Mouse (Mus musculus) hindbrain, embryonic 15.5 days (tissue): ENCODE data around the gene Myom1. TPM values are rescaled to one million over a fixed set of nuclear protein-coding genes. Genes with fewer than 3 reads are reported as not detected.
A peak's percentile ranks its signal among the peaks of the same experiment; 100 is the strongest.

ENCODE experiments used
- ATAC-seq: fragments of 200-750 bp; cut with Nextera tagmentation; 2 replicates; pipeline ENCODE4 v1.8.0; 2017; ENCODE audit warnings: low read depth, moderate number of reproducible peaks, moderate TSS enrichment; ENCODE audit not compliant: low FRiP score
- H3K27ac ChIP-seq: fragments of 300-500 bp; sonication (generic); replicated peaks from 2 replicates; pipeline ENCODE4 v1.5.1; 2015; ENCODE audit warnings: mild to moderate bottlenecking, inconsistent platforms
- H3K27me3 ChIP-seq: fragments of 300-500 bp; sonication (generic); 2 replicates; pipeline ENCODE4 v1.6.1; 2015; ENCODE audit warnings: control low read depth, inconsistent platforms
- H3K36me3 ChIP-seq: fragments of 300-500 bp; sonication (generic); 2 replicates; pipeline ENCODE4 v1.6.1; 2015; ENCODE audit warnings: control low read depth, inconsistent platforms
- H3K4me1 ChIP-seq: fragments of 300-500 bp; sonication (generic); replicated peaks from 2 replicates; pipeline ENCODE4 v1.6.1; 2015; ENCODE audit warnings: control low read depth, inconsistent platforms
- H3K4me2 ChIP-seq: fragments of 300-500 bp; sonication (generic); 2 replicates; pipeline ENCODE4 v1.6.1; 2015; ENCODE audit warnings: moderate library complexity, mild to moderate bottlenecking, inconsistent platforms
- H3K4me3 ChIP-seq: fragments of 300-500 bp; sonication (generic); 2 replicates; pipeline ENCODE4 v1.5.1; 2015; ENCODE audit warnings: mild to moderate bottlenecking, inconsistent platforms
- H3K9ac ChIP-seq: fragments of 300-500 bp; sonication (generic); 2 replicates; pipeline ENCODE4 v1.6.1; 2015; ENCODE audit warnings: inconsistent platforms
- H3K9me3 ChIP-seq: fragments of 300-500 bp; sonication (generic); 2 replicates; pipeline ENCODE4 v1.6.1; 2016; ENCODE audit warnings: control low read depth, inconsistent platforms
- WGBS: fragments of 180-500 bp; shearing (Covaris S2); methylation state at CpG from one replicate; pipeline ENCODE4 v1.1.7; 2015; 5-methylcytosine and 5-hydroxymethylcytosine counted together
- polyA plus RNA-seq: library from polyadenylated mRNA; unstranded; fragments of >200 nt; fragmentation: Nextera tagmentation; extraction: Ambion mirVana; gene quantifications from 2 replicates; pipeline ENCODE4 v1.2.1, GENCODE M21; 2015

Gene Myom1
- polyA plus RNA-seq, 1 experiment from 2014 or later, result 1.6 TPM

- H3K27me3 ChIP-seq, result no peaks in the 10 kb centered on the region
- no peaks in the 10 kb centered on the region for H3K4me1 ChIP-seq
- no peak overlapping the region for H3K27ac ChIP-seq
- no peak; the same call in 1 of the 2 replicates for ATAC-seq
- no peaks in the 10 kb centered on the region for H3K9me3 ChIP-seq
- WGBS, result 92% methylated on average over 20 of the region's 20 CpGs
- H3K9ac ChIP-seq, result no peak overlapping the region
- peaks cover 30% of the 10 kb centered on the region for H3K36me3 ChIP-seq
- no peak overlapping the region for H3K4me2 ChIP-seq
- H3K4me3 ChIP-seq, result no peak overlapping the region
Observed at GRCm38 (mm10) chr17:70979345-70980223, 22.8 kb upstream of the Myom1 start.

DNA sequence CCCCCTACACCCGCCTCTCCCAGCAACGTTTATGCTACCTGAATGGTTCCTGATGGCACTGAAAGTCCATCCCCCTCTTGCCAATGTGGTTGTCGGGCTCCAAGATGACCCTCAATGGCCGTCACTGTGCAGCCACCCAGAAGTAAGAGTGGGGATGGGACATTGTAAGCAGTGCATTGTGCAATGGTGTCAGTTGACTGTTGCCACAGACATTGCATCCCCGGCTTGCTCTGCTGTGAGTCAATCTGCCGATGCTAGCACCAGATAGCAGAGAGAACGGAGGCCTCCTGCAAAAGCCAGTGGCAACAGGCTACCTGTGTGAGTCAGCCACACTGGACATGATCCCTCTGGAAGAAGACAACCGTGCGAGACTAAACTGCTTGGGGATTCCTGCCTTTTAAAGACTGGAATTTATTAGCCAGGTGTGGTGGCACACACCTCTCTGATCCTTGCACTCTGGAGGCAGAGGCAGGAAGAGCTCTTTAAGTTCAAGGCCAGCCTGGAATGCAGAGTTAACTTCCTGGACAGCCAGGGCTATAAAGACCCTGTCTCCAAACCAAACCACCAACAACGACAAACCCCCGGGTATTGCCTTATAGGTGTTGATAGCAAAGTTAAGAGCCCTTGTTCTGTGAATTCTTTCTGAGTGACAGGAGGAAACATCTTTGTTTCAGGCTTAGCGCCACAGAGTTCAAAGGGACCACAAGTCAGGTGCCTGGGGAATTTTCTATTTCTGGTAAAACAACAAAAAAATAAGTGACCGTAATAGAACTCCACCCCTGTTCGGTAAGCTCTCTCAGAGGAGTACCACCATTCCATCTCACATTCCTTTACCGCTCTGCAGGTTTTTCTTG lies 16.7 kb upstream of the Myom1 start:
- H3K27me3 ChIP-seq, result no peaks in the 10 kb centered on the region
- no peak overlapping the region for H3K4me2 ChIP-seq
- peaks cover 24% of the 10 kb centered on the region for H3K4me1 ChIP-seq
- no peak overlapping the region for H3K27ac ChIP-seq
- WGBS, result 87% methylated on average over 15 of the region's 15 CpGs
- no peak overlapping the region for H3K4me3 ChIP-seq
- no peaks in the 10 kb centered on the region for H3K9me3 ChIP-seq
- H3K9ac ChIP-seq, result no peak overlapping the region
- H3K36me3 ChIP-seq, result peaks cover 11% of the 10 kb centered on the region
- ATAC-seq, result no peak

- Histone ChIP-seq H3K4me2 (no peak overlapping the region), H3K9ac (no peak overlapping the region), H3K4me3 (no peak overlapping the region), H3K9me3 (no peaks in the 10 kb centered on the region), H3K36me3 (peaks cover 9% of the 10 kb centered on the region), H3K27ac (no peak overlapping the region), H3K27me3 (no peaks in the 10 kb centered on the region), H3K4me1 (peaks cover 29% of the 10 kb centered on the region)
- WGBS, result 96% methylated on average over 6 of the region's 6 CpGs
- no peak for ATAC-seq
Observed at GRCm38 (mm10) chr17:70986355-70986740, 16.1 kb upstream of the Myom1 start.

- Histone ChIP-seq H3K4me2 (no peak overlapping the region), H3K9me3 (no peaks in the 10 kb centered on the region), H3K27ac (no peak overlapping the region), H3K4me1 (peaks cover 30% of the 10 kb centered on the region), H3K4me3 (no peak overlapping the region), H3K36me3 (peaks cover 2% of the 10 kb centered on the region; the same call in 1 of the 2 replicates), H3K9ac (no peak overlapping the region), H3K27me3 (no peaks in the 10 kb centered on the region)
- no peak for ATAC-seq
- WGBS, result 94% methylated on average over 15 of the region's 15 CpGs
Observed at GRCm38 (mm10) chr17:70986831-70987660, 15.4 kb upstream of the Myom1 start.

DNA sequence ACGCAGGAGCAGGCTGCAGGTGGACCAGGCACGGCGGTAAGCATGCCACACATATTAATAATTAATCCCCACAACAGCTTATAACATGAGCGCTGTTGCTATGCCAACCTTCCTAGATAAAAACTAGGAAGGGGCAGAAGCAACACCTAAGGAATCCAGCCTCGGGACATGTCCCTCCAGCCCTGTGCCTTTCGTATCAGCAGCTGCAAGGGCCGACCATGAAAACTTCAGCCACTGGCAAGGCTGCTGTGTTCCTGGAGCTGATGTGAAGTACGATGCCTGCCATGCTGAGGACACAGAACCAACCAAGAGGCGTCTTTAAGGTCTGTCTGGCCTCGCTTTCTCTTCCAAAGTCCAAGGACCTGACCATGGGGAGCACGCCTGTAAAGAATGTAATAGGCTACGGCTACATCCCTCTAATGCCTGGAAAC lies 14.1 kb upstream of the Myom1 start:
- Histone ChIP-seq H3K9me3 (no peaks in the 10 kb centered on the region), H3K36me3 (no peaks in the 10 kb centered on the region), H3K4me2 (peak overlapping the region; percentile 65), H3K4me1 (peaks cover 30% of the 10 kb centered on the region), H3K27me3 (no peaks in the 10 kb centered on the region), H3K9ac (no peak overlapping the region), H3K27ac (no peak overlapping the region), H3K4me3 (peak overlapping the region; percentile 99; the same call in 1 of the 2 replicates)
- 87% methylated on average over 12 of the region's 12 CpGs for WGBS
- ATAC-seq, result no peak

DNA sequence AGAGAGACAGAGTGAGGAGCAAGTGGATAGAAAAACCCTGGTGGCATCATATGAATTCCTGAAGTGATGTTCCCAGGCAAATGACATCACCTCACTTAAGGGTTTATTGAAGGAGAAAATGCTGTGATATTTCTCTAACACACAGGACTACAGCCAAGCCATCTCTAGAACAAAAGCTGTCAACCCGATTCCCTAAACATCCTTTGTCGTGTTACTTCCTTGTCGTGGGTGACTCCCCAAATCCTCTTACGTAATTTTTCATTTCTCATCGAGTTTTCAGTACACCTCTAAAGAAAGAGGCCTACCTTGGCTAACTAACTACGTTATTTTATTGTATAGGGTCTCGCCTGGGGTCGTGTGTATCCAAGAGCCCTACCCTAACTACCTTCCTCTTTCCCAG lies 13.0 kb upstream of the Myom1 start:
- ATAC-seq, result no peak
- Histone ChIP-seq H3K4me2 (peak overlapping the region; percentile 65), H3K27me3 (no peaks in the 10 kb centered on the region), H3K36me3 (no peaks in the 10 kb centered on the region), H3K4me3 (peak overlapping the region; percentile 99), H3K4me1 (peaks cover 30% of the 10 kb centered on the region), H3K9ac (peak overlapping the region; percentile 98), H3K27ac (peak overlapping the region; percentile 99), H3K9me3 (no peaks in the 10 kb centered on the region)
- WGBS, result 45% methylated on average over 8 of the region's 8 CpGs

DNA sequence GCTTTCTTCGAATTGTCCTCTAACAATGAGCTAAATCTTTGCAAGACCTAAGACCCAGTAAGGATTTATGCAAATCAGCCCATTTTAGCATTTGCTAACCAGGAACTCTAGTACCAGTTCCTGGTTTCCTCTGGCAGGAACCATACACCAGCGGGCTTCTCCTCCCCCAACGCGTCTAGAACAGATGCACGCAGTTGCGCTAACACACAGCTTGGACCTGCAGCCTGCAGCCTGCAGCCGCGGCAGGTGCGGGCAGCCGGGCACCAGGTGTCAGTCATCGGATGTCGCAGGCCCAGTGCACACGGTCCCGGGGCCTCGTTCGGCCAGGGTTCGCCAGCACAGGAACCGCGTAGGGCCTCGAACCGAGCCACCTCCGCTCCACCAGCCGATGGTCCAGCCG lies 12.4 kb upstream of the Myom1 start:
- peak overlapping the region; percentile 65 for H3K4me2 ChIP-seq
- peak; percentile 78; the same call in 1 of the 2 replicates for ATAC-seq
- no peaks in the 10 kb centered on the region for H3K9me3 ChIP-seq
- peaks cover 30% of the 10 kb centered on the region for H3K4me1 ChIP-seq
- H3K27ac ChIP-seq, result peak overlapping the region; percentile 99
- H3K4me3 ChIP-seq, result peak overlapping the region; percentile 99
- H3K27me3 ChIP-seq, result no peaks in the 10 kb centered on the region
- no peaks in the 10 kb centered on the region for H3K36me3 ChIP-seq
- peak overlapping the region; percentile 98 for H3K9ac ChIP-seq
- WGBS, result under 1% methylated on average over 24 of the region's 24 CpGs

DNA sequence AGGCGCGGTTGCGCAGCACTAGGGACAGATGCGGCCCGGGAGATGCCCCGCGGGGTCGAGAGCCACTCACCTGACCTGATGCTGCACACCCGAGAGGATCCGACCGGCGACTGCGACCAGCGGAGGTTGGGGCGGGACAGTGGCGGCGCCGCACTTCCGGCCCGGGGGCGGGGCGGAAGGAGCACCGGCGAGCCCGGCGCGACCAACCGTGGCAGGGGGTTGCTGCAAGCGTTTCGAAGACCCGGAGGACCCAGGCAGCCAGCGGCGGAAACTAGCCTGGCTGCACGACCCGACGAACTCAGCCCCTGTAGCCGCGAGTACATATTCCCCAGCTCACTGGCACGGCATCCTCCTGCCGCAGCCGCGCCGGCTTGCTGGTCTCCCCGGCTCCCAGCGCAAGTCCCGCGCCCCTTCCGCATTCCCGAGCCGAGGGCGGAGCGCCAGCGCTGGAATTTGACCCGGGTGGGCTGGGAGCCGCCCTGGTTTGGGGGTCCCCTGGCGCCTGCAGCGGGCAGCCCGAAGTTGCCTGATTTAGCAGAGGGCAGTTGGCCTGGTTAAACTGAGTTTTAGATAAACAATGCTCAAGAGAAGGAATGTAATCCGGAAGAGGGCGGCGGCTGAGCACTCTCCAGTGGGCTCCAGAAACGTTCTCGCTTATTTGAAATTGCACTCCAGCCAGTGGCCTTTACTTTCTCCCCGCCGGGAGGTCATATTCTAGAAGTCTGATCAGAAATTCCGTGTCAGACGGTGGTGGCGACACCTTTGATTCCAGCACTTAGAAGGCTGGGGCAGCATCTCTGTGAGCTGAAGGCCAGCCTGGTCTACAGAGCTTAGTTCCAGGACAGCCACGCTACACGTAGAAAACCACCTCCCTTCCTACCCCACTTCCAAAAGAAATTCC lies 11.8 kb upstream of the Myom1 start:
- H3K4me1 ChIP-seq, result peaks cover 30% of the 10 kb centered on the region
- no peaks in the 10 kb centered on the region for H3K36me3 ChIP-seq
- H3K27me3 ChIP-seq, result no peaks in the 10 kb centered on the region
- H3K9me3 ChIP-seq, result no peaks in the 10 kb centered on the region
- H3K9ac ChIP-seq, result peak overlapping the region; percentile 98
- H3K4me3 ChIP-seq, result peak overlapping the region; percentile 99
- peak overlapping the region; percentile 65 for H3K4me2 ChIP-seq
- ATAC-seq, result peak; percentile 95
- WGBS, result under 1% methylated on average over 69 of the region's 70 CpGs
- H3K27ac ChIP-seq, result peak overlapping the region; percentile 99

- Histone ChIP-seq H3K4me1 (peaks cover 30% of the 10 kb centered on the region), H3K4me2 (no peak overlapping the region; the same call in 1 of the 2 replicates), H3K36me3 (no peaks in the 10 kb centered on the region), H3K27me3 (no peaks in the 10 kb centered on the region), H3K9ac (no peak overlapping the region), H3K4me3 (no peak overlapping the region), H3K9me3 (no peaks in the 10 kb centered on the region), H3K27ac (peak overlapping the region; percentile 99; the same call in 1 of the 2 replicates)
- ATAC-seq, result no peak
- 89% methylated on average over 16 of the region's 16 CpGs for WGBS
Observed at GRCm38 (mm10) chr17:70991706-70992625, 10.5 kb upstream of the Myom1 start.

DNA sequence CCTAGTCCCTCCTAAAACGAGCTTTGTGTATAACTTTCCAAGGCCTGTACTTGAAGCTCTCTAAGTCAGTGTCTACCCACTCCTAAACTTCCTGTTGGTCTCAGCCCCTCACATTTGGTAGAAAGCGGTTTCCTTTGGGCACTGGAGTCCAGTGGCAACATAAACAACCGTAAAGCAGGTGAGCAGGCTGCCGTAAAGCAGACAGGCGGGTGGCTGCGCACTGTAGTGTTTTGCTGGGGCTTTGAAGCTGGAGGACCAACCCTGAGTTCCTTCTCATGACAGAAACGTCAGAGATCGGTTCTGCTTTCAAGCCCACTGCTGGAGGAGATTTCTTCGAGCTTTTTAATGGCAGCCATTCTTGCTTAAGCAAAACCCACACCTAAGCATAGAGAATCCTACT lies 9.8 kb upstream of the Myom1 start:
- Histone ChIP-seq H3K4me2 (no peak overlapping the region), H3K9me3 (no peaks in the 10 kb centered on the region), H3K9ac (no peak overlapping the region), H3K36me3 (no peaks in the 10 kb centered on the region), H3K27ac (no peak overlapping the region), H3K27me3 (no peaks in the 10 kb centered on the region), H3K4me3 (no peak overlapping the region), H3K4me1 (peaks cover 27% of the 10 kb centered on the region)
- ATAC-seq, result no peak
- 94% methylated on average over 9 of the region's 9 CpGs for WGBS
